Mouse (Mus musculus) kidney, adult 2 months (tissue): Measurements from ENCODE around the gene Ear1. TPM values are rescaled to one million over a fixed set of nuclear protein-coding genes. Genes with fewer than 3 reads are reported as not detected.
A peak's percentile ranks its signal among the peaks of the same experiment; 100 is the strongest.
"Not testable (repeated sequence)": the region's sequence is repeated elsewhere in the genome, so short reads cannot be mapped to it uniquely, and the experiment has no call there.

Experiments
- DNase-seq: peaks from one replicate; pipeline ENCODE4 v3.0.0; 2021
- H3K27ac ChIP-seq: fragments of 200-500 bp; 2 replicates; pipeline ENCODE4 v1.5.1; 2012; ENCODE audit warnings: low read depth, low read length, control low read depth, inconsistent platforms; ENCODE audit not compliant: insufficient read depth
- H3K27me3 ChIP-seq: fragments of 200-500 bp; replicated peaks from 2 replicates; pipeline ENCODE4 v1.6.1; 2012; ENCODE audit warnings: mild to moderate bottlenecking, moderate library complexity, low read length, inconsistent platforms; ENCODE audit not compliant: control insufficient read depth, insufficient read depth
- H3K36me3 ChIP-seq: fragments of 200-500 bp; 2 replicates; pipeline ENCODE4 v1.6.1; 2012; ENCODE audit warnings: mild to moderate bottlenecking, moderate library complexity, low read length, inconsistent platforms; ENCODE audit not compliant: control insufficient read depth, insufficient read depth
- H3K4me1 ChIP-seq: fragments of 200-500 bp; 2 replicates; pipeline ENCODE4 v1.6.1; 2011; ENCODE audit warnings: low read length; ENCODE audit not compliant: control insufficient read depth, insufficient read depth
- H3K4me3 ChIP-seq: fragments of 200-500 bp; 2 replicates; pipeline ENCODE4 v1.5.1; 2011; ENCODE audit warnings: mild to moderate bottlenecking, low read depth, low read length, control low read depth; ENCODE audit not compliant: insufficient read depth
- CTCF ChIP-seq: fragments of 200-500 bp; conservative IDR thresholded peaks from 2 replicates; pipeline ENCODE4 v1.5.1; 2011; ENCODE audit warnings: low read depth, mild to moderate bottlenecking, control low read depth, low read length, moderate library complexity, mixed read lengths; ENCODE audit not compliant: insufficient read depth, insufficient read length
- WGBS: fragments of 180-500 bp; shearing (Covaris S2); methylation state at CpG from one replicate; pipeline ENCODE4 v1.1.7; 2018; 5-methylcytosine and 5-hydroxymethylcytosine counted together
- polyA plus RNA-seq: library from polyadenylated mRNA; depleted of rRNA; stranded (reverse); fragments of >200 nt; gene quantifications from 2 replicates; pipeline ENCODE4 v1.2.3, GENCODE M21; 2012; rRNA removed

The Ear1 gene
- not detected in 2 replicates for polyA plus RNA-seq

DNA sequence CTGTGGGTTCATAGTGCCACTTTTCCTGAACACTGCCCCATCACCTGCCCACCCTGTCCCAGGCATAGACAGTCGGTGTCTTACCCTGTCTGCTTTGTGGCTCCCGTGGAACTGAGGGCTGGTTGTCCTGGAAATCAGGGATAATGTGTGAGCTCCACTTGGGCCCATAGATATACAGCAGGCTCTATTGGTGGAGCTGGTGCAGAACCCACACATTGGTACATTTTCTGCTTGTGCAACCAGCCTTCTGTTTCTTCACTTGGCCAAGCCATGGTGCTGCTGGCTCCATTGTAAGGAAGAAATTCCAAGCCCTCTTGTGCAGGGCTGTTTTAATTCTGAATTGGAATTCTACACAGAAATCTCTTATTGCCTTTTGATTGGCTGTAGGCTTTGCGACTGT, at the start of gene Ear1:
Ear1 (minus strand) TSS at position 101 of the 400 bp plus-strand sequence.
- H3K27ac ChIP-seq, H3K27me3 ChIP-seq, DNase-seq, H3K4me1 ChIP-seq, H3K36me3 ChIP-seq, H3K4me3 ChIP-seq: not testable (repeated sequence)
- WGBS = 91% methylated on average over 3 of the region's 3 CpGs

DNA sequence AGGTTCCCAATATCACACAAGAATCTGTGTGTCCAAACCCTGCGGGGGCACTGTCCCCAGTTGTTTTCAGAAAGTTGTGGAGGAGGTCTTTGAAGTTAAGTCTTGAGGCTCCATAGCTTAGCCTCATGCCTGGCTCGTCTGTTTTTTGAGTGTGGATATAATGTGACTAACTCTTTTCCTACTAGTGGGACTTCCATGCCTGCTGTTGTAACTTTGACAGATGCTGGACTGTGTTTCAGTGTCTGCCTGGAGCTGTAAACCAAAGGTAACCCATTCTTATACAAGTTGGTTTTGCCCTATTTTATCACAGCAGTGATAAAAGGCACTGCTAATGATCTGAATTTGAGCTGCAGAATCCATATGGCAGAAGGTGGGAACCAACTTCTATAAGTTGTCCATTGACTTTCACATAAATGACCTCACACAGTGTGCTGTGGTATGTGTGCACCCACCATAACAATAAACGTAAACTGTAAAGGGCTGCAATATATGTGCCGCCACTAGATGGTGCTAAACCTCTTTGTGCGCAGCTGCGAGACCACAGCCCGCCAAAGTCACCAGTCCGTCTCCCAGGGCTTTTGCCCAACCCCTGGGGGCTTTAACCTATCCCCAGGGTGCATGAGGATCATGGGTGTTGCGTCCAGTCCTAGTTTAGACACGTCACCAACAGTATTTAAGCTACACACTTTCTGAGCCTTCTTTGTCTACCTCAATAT, 49.5 kb upstream of the Ear1 start, which contains the start of gene Gm8113:
Gm8113 (plus strand) TSS at position 703 of the 716 bp plus-strand sequence.
- H3K27ac ChIP-seq, H3K36me3 ChIP-seq, H3K4me1 ChIP-seq, H3K27me3 ChIP-seq: not testable (repeated sequence)
- peak within 1 kb of the TSS; percentile 68 for H3K4me3 ChIP-seq
- peak; percentile 53 for DNase-seq
- peak; percentile 72 for TF ChIP-seq CTCF
- WGBS = 8% methylated on average over 10 of the region's 10 CpGs

DNA sequence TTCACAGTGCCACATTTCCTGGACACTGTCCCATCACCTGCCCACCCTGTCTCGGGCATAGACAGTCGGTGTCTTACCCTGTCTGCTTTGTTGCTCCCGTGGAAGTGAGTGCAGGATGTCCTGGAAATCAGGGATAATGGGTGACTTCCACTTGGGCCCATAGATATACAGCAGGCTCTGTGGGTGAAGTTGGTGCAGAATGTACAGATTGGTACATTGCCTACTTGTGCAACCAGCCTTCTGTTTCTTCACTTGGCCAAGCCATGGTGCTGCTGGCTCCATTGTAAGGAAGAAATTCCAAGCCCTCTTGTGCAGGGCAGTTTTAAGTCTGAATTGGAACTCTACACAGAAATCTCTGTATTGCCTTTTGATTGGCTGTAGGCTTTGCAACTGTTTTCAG, 48.1 kb upstream of the Ear1 start, which contains the start of gene Ear10:
Ear10 (minus strand) TSS at position 101 of the 400 bp plus-strand sequence.
- H3K4me1 ChIP-seq, H3K36me3 ChIP-seq, H3K4me3 ChIP-seq, DNase-seq, H3K27me3 ChIP-seq, H3K27ac ChIP-seq: not testable (repeated sequence)
- WGBS = 78% methylated on average over 3 of the region's 3 CpGs

DNA sequence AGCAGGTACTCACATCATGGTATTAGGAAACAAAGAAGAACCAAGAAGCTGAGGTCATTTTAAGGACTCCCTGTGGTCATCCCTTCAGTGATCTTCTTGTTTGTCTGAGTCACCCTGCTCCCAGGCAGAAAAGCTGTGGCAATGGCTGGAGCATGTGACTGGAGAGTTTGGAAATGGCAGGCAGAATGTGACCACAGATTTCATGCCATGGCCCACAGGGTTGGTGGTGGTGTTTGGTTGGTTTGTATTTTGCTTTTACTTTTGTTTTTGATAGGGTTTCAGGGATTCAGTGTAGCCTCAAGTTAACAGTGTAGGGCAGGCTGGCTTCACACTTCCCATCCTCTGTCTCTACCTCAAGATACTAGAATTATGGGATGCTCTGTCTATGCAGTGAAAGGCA, 42.9 kb upstream of the Ear1 start:
- not testable (repeated sequence) for H3K27ac ChIP-seq, H3K4me3 ChIP-seq, H3K36me3 ChIP-seq, H3K4me1 ChIP-seq, H3K27me3 ChIP-seq, DNase-seq

DNA sequence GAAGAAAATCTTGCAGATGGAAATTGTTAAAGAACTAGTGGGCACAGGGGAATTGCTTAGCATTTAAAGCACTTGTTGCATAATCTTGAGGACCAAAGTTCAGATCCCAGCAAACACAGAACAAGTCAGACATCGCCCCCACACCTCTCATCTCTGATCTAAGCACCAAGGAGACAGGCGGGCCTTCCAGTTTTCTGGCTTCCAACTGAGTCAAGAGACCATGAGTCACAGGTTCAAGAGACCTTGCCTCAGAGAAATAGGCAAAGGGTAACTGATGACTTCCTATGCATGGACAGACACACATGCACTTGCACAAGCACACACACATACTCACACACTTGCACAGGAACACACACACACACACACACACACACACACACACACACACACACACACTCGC, 23.3 kb upstream of the Ear1 start:
- H3K4me3 ChIP-seq, H3K4me1 ChIP-seq, H3K27me3 ChIP-seq, H3K36me3 ChIP-seq, DNase-seq, H3K27ac ChIP-seq: not testable (repeated sequence)
- 67% methylated on average over 3 of the region's 3 CpGs for WGBS

DNA sequence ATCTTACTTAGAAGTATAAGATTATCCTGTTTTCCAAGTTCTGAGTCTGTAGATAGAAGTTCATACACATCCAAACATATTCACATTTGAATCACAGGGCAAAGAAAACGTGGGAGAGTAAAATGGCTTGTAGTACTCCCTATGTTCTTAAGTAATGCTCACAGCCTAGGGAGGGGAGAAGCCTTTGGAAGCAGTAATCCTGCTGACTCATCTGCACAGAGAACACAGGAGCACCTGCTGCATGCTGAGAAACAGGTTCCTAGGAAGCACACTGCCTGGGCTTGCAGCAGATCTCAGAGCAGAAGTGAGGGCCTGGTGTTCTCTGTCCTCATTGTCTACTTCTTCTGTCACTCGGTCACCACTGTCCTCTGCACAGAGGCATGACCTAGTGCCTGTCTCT, 20.0 kb upstream of the Ear1 start:
- H3K4me3 ChIP-seq, H3K36me3 ChIP-seq, H3K27ac ChIP-seq, DNase-seq, H3K4me1 ChIP-seq, H3K27me3 ChIP-seq: not testable (repeated sequence)
- 52% methylated on average over 2 of the region's 2 CpGs for WGBS

DNA sequence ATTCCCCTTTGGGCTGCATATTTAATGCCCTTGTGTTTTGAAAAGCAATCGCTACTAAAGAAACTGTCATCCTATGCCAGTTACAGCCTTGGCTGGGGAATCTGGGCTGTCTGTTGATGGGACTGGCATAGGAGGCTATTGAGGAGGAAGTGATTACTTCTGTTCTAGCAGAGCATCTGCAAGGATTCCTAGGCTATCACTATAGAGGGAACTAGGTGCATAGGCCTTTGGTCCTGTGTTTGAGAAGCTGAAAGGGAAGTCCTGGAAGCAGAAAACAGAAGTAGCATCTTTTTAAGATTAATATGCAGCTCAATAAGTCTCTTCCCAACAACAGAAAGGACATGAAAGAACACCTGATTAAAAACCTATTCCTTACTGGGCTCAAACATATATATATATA, 16.0 kb upstream of the Ear1 start:
- H3K4me3 ChIP-seq, DNase-seq, H3K36me3 ChIP-seq, H3K27me3 ChIP-seq, H3K27ac ChIP-seq, H3K4me1 ChIP-seq: not testable (repeated sequence)
- 88% methylated on average over 1 of the region's 1 CpGs for WGBS

DNA sequence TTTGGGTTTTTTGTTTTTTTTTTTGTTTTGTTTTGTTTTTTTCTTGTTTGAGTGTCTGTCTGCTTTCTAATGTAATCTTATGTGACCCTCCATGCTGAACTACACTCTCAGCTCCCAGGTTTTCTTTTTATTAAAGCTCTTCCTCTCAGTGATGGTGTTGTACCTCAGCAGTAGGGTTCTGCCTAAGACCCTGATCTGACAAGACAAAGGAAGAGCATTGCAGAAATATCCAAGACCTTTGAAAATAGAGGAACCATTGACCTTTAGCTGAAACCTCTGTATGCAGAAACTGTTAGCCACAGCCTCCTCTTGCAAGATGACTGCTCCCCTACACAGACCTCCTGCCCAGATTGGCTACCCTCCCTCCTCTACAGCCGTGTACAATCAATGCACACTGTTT, 10.9 kb upstream of the Ear1 start:
- H3K27ac ChIP-seq, H3K4me3 ChIP-seq, DNase-seq, H3K36me3 ChIP-seq, H3K4me1 ChIP-seq, H3K27me3 ChIP-seq: not testable (repeated sequence)
- WGBS = 56% methylated on average over 1 of the region's 1 CpGs

DNA sequence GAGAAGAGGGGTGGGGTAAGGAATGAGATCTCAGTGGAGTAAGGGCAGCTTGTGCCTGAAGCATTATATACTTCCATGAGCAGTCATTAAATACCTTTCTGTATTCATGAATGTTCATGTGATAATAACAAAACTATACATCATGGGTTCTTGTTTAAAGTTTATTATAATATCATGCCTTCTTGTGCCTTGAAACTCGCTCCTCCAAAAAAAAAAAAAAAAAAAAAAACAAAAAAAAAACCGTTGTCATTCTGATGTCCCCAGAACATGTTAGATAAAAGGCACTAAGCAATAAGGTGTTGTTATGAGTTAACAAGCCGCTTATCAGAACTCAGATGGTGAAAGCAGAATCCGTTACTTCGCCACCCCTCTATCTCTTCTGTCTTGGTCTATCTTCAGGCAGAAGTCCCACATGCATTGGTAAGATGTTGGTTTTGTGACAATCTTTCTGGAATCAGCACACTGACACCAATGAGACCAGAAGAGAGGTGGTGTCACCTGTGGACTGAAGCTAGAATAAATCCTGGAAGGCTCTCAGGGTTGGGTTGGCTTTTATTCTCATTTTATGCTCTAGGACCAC, 4.7 kb upstream of the Ear1 start:
- H3K27ac ChIP-seq, DNase-seq, H3K27me3 ChIP-seq, H3K36me3 ChIP-seq, H3K4me1 ChIP-seq, H3K4me3 ChIP-seq: not testable (repeated sequence)
- WGBS = 92% methylated on average over 4 of the region's 5 CpGs

DNA sequence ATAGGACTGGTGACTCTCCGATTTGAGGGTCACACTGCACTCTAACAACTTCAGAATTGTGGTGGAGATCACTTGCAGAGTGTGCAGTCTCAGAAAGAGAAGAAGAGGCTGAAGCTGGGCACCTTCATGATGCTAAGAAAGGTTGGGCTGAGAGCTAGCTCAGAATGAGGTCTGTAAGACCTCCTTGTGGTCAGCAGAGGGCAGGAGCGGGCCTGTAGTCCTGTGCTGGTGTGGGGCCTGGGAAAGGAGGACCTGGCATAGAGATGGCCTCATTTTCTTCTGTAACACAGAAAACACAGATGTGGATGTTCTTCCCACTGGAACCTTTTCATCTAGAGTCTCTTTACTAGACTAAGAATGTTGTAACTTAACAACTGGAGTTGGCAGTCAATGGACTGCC, 2.5 kb upstream of the Ear1 start:
- not testable (repeated sequence) for H3K27me3 ChIP-seq, H3K4me1 ChIP-seq, H3K36me3 ChIP-seq, H3K27ac ChIP-seq, DNase-seq, H3K4me3 ChIP-seq
- WGBS = 81% methylated on average over 1 of the region's 2 CpGs

DNA sequence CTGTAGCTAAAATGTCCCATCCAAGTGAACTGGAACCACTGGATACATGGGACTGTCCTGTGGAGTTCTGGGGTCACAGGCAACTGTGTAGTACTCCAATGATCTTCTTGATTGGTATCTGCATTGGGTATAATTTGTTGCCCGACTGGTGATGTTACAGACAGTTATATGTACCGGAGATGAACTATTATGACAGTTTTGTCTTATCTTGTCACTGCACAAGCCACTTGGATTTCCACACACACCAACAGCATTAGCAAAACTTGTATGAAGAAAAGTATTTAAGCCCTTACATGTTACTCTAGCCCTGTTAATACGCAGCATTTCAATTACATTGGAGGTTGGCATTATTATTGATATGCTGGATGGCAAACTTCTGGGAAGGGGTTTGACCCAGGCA, 455 bp downstream of the Ear1 start:
- H3K4me1 ChIP-seq, H3K27me3 ChIP-seq, H3K36me3 ChIP-seq, H3K27ac ChIP-seq, DNase-seq, H3K4me3 ChIP-seq: not testable (repeated sequence)
- WGBS = 90% methylated on average over 3 of the region's 3 CpGs
